Mouse (Mus musculus) ovary, postnatal 14 days (tissue): ENCODE measurements at regions not wholly inside any gene's neighbourhood (a gene's known extent, or its start where the extent isn't known, plus 50 kb on each side); places are given as distances from the start of the nearest gene placed in this dataset.

Experiments used
- DNase-seq: peaks from one replicate; pipeline ENCODE4 v3.0.0; 2022; ENCODE audit warnings: low spot score

- DNase-seq: no peak
These were observed 71.9 kb upstream of the Tmem215 start for GRCm38 (mm10) chr4:40400089-40400488.

GRCm38 (mm10) chr4:40390183-40390582 is 81.8 kb upstream of the Tmem215 start:
- DNase-seq: no peak

GRCm38 (mm10) chr4:40385284-40385683 is 86.7 kb upstream of the Tmem215 start:
- DNase-seq: no peak

- no peak for DNase-seq
These were observed 87.3 kb upstream of the Tmem215 start for GRCm38 (mm10) chr4:40384704-40385103.

- DNase-seq: no peak
These were observed 91.7 kb upstream of the Tmem215 start for GRCm38 (mm10) chr4:40380309-40380708.

- DNase-seq: no peak
These were observed 96.4 kb upstream of the Ndufb6 start for GRCm38 (mm10) chr4:40375439-40376154.

- no peak for DNase-seq
These were observed 95.0 kb upstream of the Ndufb6 start for GRCm38 (mm10) chr4:40374213-40374612.

GRCm38 (mm10) chr4:40364329-40364728 is 85.1 kb upstream of the Ndufb6 start:
- DNase-seq: no peak

- DNase-seq: no peak
These were observed 80.1 kb upstream of the Ndufb6 start for GRCm38 (mm10) chr4:40359307-40359706.

- no peak for DNase-seq
These were observed 78.0 kb upstream of the Ndufb6 start for GRCm38 (mm10) chr4:40357088-40357853.

- DNase-seq: no peak
These were observed 76.7 kb upstream of the Ndufb6 start for GRCm38 (mm10) chr4:40355791-40356450.

GRCm38 (mm10) chr4:40354456-40354855 is 75.2 kb upstream of the Ndufb6 start:
- DNase-seq: no peak

GRCm38 (mm10) chr4:40351648-40352047 is 72.4 kb upstream of the Ndufb6 start:
- DNase-seq: no peak

GRCm38 (mm10) chr4:40351090-40351489 is 71.9 kb upstream of the Ndufb6 start:
- DNase-seq: no peak

- DNase-seq: no peak
These were observed 66.6 kb upstream of the Ndufb6 start for GRCm38 (mm10) chr4:40345847-40346246.

GRCm38 (mm10) chr4:40342181-40342580 is 63.0 kb upstream of the Ndufb6 start:
- DNase-seq: no peak

- DNase-seq: no peak
These were observed 55.6 kb upstream of the Ndufb6 start for GRCm38 (mm10) chr4:40334841-40335240.

GRCm38 (mm10) chr4:40329737-40330136 is 50.5 kb upstream of the Ndufb6 start:
- DNase-seq: peak; percentile 4
